Mouse (Mus musculus) kidney, adult 8-10 months (tissue): ENCODE measurements around the gene Olfr459.
A peak's percentile ranks its signal among the peaks of the same experiment; 100 is the strongest.

Experiments used
- DNase-seq, 2 experiments: peaks; one replicate each; pipeline ENCODE4 v3.0.0; 2022

The Olfr459 gene

DNA sequence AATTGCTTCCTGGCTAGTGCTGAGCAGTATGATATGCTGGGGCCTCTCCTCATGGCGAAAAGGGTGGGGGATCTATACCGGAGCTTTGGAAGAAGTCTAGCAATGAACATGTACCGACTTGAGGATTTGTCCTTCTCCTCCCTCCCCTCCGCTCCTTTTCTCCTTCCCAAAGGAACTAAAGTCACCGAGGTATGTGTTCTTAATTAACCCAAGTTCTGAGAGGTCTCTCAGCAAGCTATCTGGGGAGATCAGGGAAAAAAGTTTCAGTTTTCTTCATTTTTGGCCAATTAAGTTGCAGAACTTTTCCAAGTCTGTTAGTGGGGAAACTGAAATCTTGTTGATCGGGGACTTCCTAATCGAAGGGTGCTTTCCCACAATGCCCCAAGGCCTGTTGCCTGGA, at the start of gene Olfr459:
Gene Olfr459, minus strand, starts transcription at position 101 of the 400 bp plus-strand sequence.
- DNase-seq = no peak

DNA sequence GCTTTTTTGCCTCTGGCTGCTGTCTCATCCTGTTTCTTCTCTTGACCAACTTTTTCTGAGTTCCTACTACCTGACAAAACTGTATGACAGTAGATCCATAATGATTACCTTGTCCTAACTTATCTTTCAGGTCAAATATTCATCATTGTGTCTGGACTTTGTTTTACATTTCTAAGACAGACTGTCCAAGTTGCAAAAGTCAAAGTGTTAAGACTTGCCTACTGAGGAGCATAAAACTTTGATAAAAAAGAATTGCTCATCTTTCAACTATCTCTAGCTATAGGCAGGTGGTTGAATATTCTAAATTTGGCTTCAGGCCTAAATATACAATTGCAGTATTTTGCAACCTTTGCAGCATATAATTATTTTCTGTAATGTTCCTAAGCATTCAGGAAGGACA, 49.1 kb upstream of the Olfr459 start:
- no peak for DNase-seq

DNA sequence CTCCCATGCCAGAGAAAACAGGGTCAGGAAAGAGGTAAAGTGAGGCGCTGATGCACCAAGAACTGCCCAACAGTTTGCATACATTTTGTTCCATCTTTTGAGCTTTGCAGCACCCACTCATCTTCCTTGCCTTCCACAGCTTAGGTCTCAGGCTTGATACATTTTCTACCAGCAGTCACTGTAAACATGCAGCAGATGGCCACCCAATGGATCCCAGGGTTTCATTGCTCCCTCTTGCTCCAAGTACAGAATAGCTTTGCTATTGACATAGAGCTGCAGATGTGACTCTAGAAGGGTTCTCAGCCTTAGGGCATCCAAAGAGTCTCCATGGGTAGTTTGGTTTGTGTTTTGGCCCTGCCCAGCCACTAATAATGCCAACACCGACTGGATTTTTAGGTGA, 11.7 kb upstream of the Olfr459 start:
- DNase-seq = no peak

DNA sequence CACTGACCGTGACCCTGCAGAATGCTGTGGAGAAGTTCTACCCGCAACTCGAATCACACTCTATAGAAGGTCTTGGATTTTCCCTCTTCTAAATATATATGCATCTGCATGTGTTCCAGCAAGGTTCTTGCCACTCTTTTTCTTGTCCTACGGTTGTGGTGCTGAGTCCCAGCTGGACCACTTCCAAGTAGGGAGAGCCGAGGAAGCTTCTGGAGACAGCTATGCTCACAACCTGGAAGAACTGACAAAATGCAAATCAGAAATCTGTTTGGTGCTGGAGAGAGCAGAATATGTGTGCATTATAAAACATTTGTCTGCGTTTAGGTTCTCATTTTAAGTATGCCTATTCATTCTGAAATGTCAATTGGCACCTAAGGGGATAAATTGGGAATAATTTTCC, 744 bp upstream of the Olfr459 start:
- no peak for DNase-seq

DNA sequence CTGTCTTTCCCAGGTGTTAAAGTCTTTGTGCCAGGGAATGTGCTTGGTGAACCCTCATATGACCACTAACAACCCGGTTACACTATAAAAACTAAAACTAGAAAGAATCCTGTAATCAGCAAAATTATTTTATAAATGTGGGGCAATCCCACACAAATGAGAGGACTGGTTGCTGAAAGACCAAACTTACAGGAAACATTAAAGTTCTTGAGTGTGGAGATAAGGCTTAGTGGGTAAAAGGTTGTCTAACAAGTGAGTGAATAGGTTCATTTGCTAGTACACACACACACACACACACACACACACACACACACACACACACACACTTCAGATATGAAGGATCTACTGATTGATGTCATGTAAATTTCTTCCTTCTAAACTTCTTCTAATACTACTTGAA, 5.1 kb downstream of the Olfr459 start:
- DNase-seq = no peak

DNA sequence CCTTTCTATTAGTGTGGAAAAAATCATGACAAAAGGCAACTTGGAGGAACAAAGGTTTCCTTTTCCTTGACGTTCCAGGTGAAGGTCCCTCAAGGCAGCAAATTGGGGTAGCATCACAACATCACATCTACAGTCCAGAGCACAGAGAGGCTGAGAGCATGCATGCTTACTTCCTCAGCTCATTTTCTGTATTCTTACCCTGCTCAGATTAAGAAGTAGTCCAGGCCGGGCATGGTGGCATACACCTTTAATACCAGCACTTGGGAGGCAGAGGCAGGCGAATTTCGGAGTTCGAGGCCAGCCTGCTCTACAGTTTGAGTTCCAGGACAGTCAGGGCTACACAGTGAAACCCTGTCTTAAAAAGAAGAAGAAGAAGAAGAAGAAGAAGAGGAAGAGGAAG, 10.7 kb downstream of the Olfr459 start:
- DNase-seq = no peak

DNA sequence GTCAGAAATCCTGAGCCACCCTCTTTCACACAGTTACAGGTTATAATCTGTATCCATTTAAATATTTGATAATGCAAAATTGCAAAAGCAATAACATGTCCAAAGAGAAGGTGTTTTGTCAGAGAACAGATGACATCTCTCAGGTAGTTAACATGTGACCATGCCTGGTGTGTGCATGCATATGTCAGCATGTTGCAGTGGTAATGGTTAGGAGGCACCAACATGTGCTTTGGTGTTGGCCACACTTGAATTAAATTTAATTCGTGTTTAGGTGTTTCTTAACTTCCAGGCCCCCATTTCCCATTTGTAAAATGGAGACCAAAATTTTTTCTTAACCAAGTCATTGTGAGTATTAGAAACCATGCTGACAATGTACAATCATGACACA, 12.6 kb downstream of the Olfr459 start:
- no peak for DNase-seq

DNA sequence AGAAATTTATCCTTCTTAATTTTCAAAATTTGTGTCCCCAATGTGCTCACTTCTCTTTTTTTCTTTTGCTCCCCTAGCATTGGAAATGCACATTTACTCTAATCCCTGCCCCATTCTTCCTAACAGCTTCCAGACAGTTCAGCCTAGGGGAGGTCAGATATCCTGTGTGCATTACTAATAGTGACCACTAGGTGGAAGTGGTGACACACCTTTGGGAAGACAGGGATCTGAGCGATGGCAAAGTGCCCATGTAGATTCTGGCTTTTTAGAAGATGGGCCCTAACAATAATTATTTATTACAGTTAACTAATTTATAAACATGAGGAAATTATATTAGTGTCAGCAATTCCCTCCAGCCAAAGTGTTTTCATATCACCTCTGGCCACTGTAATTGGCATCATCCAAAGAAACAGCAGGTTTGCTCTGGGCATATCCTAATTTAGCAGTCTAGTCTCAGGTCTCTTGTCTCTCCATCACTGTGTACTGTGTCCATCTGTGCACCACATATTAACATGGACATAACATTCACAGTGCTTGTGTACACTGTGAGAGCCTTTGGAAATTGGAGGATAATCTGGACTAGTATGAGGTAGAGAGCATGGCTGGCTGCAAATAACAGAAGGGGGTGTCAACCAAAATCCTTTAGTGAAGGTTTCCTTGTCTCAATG, 13.1 kb downstream of the Olfr459 start:
- DNase-seq = peak; percentile 41 to 51

DNA sequence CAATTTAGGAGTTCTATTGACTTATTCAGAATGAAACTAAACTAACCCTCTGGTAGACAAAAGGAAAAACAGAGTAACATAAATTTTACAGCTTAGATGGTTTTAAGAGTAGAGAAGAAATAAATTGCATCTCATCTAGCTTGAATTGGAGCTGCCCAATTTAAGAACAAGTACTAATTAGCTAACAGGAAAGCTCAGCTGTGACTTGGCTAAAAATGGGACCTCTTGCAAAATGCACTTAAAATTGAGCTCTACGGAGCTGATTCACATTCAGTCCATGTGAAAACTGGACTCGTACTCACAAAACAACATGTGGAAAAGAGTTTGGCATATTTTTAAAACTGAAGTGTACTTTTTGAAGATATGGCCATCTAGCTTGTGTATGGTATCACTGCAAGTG, 15.4 kb downstream of the Olfr459 start:
- no peak for DNase-seq

DNA sequence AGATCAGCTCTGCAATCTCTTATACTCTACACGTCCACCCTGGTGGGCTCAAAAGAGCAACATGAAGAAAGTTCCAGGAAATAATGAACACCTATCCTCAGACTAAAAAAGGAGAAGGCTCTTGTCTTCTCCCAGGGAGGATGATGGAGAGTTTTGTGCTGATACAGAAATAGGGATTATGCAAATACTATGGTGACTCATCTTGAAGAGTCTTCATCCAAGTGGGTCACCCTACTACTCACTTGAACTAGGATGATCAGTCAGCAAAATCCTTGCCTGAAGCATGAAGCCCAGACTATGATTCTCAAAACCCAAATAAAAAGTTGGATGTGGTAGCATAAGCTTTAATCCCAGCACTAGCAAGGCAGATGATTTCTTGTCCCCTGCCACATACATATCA, 16.6 kb downstream of the Olfr459 start:
- DNase-seq = no peak

DNA sequence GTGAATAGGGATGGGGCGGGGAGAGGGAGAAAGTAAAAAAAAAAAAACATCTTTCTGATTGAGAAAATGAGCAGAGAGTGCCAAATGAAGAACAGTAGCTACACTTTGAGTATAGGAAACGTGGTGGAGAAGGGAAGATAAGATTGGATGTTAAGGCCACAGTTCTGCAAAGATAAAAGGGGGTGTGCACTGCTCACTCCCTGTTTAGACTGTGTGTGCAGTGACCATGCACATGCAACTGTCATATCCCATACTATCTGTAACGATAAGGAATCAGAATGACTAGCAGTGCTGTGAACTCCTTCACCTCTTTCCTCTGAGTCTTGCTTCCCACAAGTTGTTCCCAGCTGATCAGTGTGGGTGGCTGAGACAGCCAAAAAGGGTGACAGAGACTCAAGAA, 17.8 kb downstream of the Olfr459 start:
- no peak for DNase-seq

DNA sequence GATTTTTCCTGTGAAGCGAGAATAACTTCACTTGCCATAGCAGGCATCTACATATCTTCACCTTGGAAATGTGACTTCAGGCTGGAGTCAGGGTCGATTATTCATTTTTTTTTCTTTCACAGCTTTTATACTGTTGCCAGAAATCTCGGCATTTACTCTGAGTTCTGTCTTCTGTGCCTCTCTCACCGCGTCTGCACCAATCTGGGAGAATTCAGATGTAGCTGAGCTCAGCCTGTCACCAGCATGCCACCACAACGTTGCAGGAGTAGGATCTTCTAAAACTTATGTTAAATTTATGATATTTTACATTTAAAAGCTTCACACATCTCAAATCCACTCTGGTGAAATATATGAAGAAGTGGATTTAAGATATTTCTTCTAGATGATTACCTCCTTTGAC, 20.4 kb downstream of the Olfr459 start:
- DNase-seq = no peak

DNA sequence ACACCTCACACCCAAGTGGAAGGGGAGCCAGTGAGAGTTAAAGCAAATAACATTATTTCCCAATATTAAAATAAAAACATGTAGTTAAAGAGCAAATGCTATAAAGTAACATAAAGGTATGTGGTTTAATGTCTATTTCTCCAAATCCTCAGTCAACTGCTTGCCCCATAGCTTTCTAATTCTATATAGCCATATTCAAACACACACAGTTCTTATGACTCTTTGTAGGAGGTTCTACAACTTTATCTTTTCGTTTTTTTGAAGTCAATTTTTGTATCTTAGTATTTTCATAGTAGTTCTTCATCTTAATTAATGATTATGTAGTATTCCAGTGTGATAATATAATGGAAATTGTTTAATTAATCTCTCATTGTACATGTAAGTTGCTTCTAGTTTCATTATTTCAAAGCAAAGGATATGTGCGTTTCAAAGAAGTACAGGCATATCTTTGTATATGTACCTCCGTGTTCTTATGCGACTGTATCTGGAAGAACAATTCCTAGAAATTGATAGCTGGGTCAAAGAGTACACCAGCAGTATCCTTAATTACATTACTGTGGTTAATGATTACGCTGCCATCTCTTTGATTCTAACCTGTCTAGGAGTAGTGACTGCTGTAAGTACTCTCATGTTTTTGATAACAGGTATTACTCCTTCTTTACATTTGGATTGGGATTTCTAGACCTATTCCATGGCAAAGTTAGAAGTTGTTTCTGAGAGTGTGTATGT, 30.1 kb downstream of the Olfr459 start:
- DNase-seq = no peak

DNA sequence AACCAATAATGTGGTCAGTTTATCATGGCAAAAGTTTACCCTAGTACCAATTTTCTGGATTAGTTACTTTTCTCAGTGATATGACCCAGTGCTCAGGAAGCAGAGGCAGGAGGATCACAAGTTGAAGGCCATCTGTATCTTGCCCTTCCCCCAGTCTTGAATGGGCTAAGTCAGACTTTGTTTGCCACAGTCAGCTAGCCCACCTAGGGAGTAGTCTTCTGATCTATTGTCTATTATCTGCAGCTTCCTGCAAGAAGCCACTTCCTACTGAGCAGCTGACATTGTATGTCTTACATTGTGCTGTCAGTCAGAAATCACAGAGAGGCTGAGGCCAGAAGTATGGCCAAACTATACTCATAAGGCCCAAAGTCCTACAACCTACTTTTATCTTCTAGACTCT, 33.9 kb downstream of the Olfr459 start:
- DNase-seq = no peak

DNA sequence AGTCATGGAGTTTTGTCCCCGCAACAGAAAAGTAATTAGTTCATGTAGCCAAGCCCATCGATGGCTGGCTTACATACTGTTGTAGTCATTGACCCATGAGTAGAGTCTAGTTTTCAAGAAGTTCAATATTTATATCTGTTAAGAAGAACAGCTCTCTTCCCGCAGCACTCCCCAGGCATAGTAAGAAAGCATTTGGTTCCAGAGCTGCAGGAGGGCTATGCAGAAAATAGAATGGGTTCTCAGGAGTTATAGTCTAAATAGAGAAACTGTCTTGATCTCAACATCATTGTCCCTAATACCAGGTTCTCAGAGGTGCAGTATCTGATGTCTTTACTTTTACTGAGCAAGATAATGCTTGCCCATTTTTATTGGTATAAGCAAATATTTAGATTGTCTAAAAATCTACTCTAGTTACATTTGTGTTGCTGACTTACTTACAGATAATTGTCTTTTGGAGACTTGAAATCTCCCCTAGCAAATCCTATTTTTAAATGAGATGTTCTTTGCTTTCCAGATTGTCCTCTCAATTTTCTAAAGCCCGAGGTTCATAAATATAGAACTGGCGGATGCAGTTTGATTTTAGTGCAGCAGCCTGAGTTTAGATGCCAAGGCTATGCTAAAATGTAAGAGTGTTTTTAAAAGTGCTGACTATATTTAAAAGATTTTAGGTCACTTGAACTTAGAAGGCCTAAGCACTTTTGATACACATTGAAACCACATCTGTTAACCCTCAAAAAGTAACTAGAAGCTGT, 40.1 kb downstream of the Olfr459 start:
- no peak for DNase-seq

DNA sequence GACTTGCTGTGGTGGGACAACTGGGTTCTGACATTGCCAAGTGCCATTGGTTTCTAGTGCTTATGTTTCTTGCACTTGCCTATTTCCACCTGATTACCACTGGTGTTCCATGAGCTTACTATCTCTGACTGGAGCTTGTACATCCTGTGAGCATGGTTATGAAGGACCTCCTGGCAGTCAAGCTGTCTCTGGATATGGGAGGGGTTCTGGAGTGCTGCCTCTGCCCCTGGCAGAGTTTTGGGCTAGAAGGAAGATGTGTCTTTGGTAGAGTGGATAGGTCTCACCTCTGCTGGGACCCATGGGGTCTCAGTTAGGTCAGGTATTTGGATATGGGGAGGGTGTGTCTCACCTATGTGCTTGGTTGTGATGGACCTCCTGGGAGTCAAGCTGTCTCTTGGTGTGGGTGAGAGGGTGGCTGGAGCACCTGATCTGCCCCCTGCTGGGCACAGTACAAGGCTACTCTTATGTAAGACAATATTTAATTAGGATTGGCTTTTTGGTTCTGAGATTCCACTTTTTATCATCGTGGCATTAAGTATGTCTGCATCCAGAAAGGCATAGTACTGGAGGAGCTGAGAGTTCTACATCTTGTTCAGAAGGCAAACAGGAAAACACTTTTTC, 46.9 kb downstream of the Olfr459 start:
- peak in 1 of 2 experiments; percentile 1 for DNase-seq

DNA sequence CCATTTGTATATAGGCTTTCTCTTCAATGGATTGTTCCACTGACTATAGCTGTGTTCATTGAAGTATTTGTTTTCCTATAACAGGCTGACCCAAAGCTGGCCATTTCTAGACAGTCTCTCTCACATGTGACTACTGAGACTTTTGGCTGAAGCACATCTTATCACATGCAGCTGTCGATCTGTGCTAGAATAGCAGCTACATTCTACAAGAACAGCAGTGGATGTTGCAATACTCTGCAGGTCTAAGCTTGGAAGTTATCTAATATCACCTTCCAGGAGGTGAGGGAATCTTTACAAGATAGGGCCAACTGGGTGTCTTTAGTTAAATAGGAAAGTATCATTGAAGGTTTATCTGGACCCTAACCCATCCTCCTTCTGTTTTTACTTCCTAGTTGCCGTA, 53.5 kb downstream of the Olfr459 start:
- no peak for DNase-seq
